ENCODE assay signal across 32 mouse cellular contexts in the genomic region with DNA sequence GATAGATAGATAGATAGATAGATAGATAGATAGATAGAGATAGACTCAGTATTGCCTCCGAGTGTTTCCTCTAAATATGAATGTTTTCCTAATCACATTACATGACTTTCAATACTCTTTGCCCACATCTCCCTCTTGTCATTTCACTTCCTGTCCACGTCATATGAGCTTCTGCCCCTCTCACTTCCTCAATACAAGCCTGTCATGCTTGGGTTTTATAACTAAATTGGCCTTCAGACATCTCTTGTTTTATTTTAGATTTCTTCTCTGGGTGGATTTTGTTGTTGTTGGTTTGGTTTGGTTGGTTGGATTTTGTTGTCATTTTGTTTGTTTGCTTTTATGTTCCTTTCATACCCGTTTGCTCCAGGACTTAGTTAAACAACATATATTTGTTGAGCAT. TPM values are rescaled to one million over a fixed set of nuclear protein-coding genes. Genes with fewer than 3 reads are reported as not detected.
DNase-seq lines count a peak whose midpoint lies in the region; TF ChIP-seq lines count a peak whose summit lies in the region.
"Had no signal": no experiment of that assay in that cellular context is flagged by ENCODE, and none has a peak within 500 bp of the region (broad histone marks: within the 10 kb centered on the region; RNA-seq: fewer than 3 reads in every experiment).

No protein-coding gene starts in this region.

- H3K27me3 ChIP-seq in liver, adult 2 months (ENCODE audit: control insufficient read depth, insufficient read depth, low read length) = no peaks in the 10 kb centered on the region
- H3K27me3 ChIP-seq in CH12.LX (replicated peaks) = no peaks in the 10 kb centered on the region
- H3K27me3 ChIP-seq: embryonic facial prominence, embryonic 12.5 days; heart, embryonic 13.5 days; hindbrain, embryonic 15.5 days; intestine, embryonic 15.5 days; limb, embryonic 15.5 days; liver, embryonic 15.5 days; lung, embryonic 15.5 days; midbrain, embryonic 13.5 days; stomach, embryonic 15.5 days had no signal

- dilution Hi-C loops in CH12.LX (cut with MboI; ENCODE audit: extremely low pct_ligation_motif_present, extremely low pct_unique_long_range_greater_than_20kb, low sequenced_read_pairs) = no loop called here

- peak; percentile 15 for DNase-seq in liver, adult 2 months (ENCODE audit: extremely low read depth, low read depth, low spot score)
- DNase-seq in liver (no peak), CH12.LX (ENCODE audit: extremely low read depth) (peak; percentile 61), MN1 (ENCODE audit: low spot score) (no peak)
- DNase-seq in induced T-regulatory cell, adult 2 months (ENCODE audit: low read depth) = peak; percentile 64
- DNase-seq in naive thymus-derived CD4-positive, alpha-beta T cell, adult 2 months (ENCODE audit: low read depth) = peak; percentile 45
- DNase-seq in cerebellum, adult 8-10 months = no peak
- no peak for DNase-seq in c-Kit-positive CD71-positive TER-119-positive erythroid progenitor cells, embryonic 14.5 days (ENCODE audit: low spot score)
- DNase-seq: adrenal gland, postnatal 25 days; cerebellum, adult 2 months; cerebellum, postnatal 25 days; gastrocnemius, adult 2 months; heart, postnatal 10 days; kidney, adult 8-10 months; kidney, postnatal 4 days; right cerebral cortex, adult 18-20 months; right cerebral cortex, postnatal 4 days; thymus, postnatal 14 days had no signal

- H3K9me3 ChIP-seq in CH12.LX (replicated peaks; ENCODE audit: low read length) = peaks cover 3% of the 10 kb centered on the region
- H3K9me3 ChIP-seq: embryonic facial prominence, embryonic 12.5 days; forebrain, embryonic 10.5 days; heart, embryonic 13.5 days; hindbrain, embryonic 10.5 days; hindbrain, embryonic 15.5 days; intestine, embryonic 15.5 days; limb, embryonic 10.5 days; limb, embryonic 15.5 days; liver, embryonic 15.5 days; lung, embryonic 15.5 days; midbrain, embryonic 13.5 days; stomach, embryonic 15.5 days had no signal

- in situ Hi-C loops in CH12.LX (cut with MboI; ENCODE audit: low pct_ligation_motif_present, low pct_unique_long_range_greater_than_20kb, low sequenced_read_pairs) = loop anchor here (10.0 kb wide), 1 partner anchor 150 kb away; no protein-coding TSS in a partner anchor

- no peaks in the 10 kb centered on the region for H3K79me2 ChIP-seq in liver, adult 2 months (ENCODE audit: control insufficient read depth, insufficient read depth, low read length)
- H3K79me2 ChIP-seq in CH12.LX (replicated peaks; ENCODE audit: control insufficient read depth, extremely low read depth, insufficient read depth, poor library complexity, severe bottlenecking) = no peaks in the 10 kb centered on the region

- no peak for TF ChIP-seq CTCF in liver, adult 2 months (IDR thresholded peaks at IDR 0.05; ENCODE audit: low read depth, low read length)
- no peak for TF ChIP-seq CTCF in CH12.LX (conservative IDR thresholded peaks at IDR 0.05 in 1 of 2, IDR thresholded peaks at IDR 0.05 in 1 of 2; ENCODE audit: low read depth in 2 of 2, low read length in 2 of 2)

- H3K4me1 ChIP-seq in liver, adult 2 months (ENCODE audit: control insufficient read depth, insufficient read depth, low read length) = no peaks in the 10 kb centered on the region
- peaks cover 11 to 25% of the 10 kb centered on the region in 2 experiments for H3K4me1 ChIP-seq in CH12.LX (ENCODE audit: control insufficient read depth in 1 of 2, insufficient read depth in 2 of 2)
- H3K4me1 ChIP-seq: embryonic facial prominence, embryonic 12.5 days; forebrain, embryonic 10.5 days; heart, embryonic 13.5 days; hindbrain, embryonic 10.5 days; intestine, embryonic 15.5 days; limb, embryonic 10.5 days; limb, embryonic 15.5 days; liver, embryonic 15.5 days; lung, embryonic 15.5 days; midbrain, embryonic 13.5 days; stomach, embryonic 15.5 days had no signal

- 57% methylated on average over 3 of the region's 3 CpGs for WGBS in liver, adult 2 months

- peak; percentile 96 for TF ChIP-seq EP300 in CH12.LX (IDR thresholded peaks at IDR 0.05; ENCODE audit: low read length)

- TF ChIP-seq POLR2A in liver, adult 2 months (IDR thresholded peaks at IDR 0.05; ENCODE audit: extremely low read depth, insufficient read depth, low read length) = no peak
- no peak for TF ChIP-seq POLR2A in CH12.LX (IDR thresholded peaks at IDR 0.05; ENCODE audit: low read depth, low read length)

- no peak overlapping the region for H3K27ac ChIP-seq in liver, adult 2 months (replicated peaks; ENCODE audit: insufficient read depth, low read depth, low read length)
- no peak overlapping the region for H3K27ac ChIP-seq in CH12.LX (ENCODE audit: insufficient read depth, low read depth)
- H3K27ac ChIP-seq: embryonic facial prominence, embryonic 12.5 days; forebrain, embryonic 10.5 days; gastrocnemius, adult 2 months; heart, embryonic 13.5 days; hindbrain, embryonic 10.5 days; hindbrain, embryonic 15.5 days; intestine, embryonic 15.5 days; kidney, postnatal 0 days; limb, embryonic 10.5 days; limb, embryonic 15.5 days; liver, embryonic 15.5 days; lung, embryonic 15.5 days; midbrain, embryonic 13.5 days; stomach, embryonic 15.5 days had no signal

- no peaks in the 10 kb centered on the region for H3K36me3 ChIP-seq in liver, adult 2 months (ENCODE audit: control insufficient read depth, insufficient read depth, low read length)
- no peaks in the 10 kb centered on the region for H3K36me3 ChIP-seq in CH12.LX (replicated peaks in 1 of 2; ENCODE audit: control insufficient read depth in 1 of 2, insufficient read depth in 1 of 2, low read length in 1 of 2)
- H3K36me3 ChIP-seq: embryonic facial prominence, embryonic 12.5 days; forebrain, embryonic 10.5 days; heart, embryonic 13.5 days; hindbrain, embryonic 10.5 days; hindbrain, embryonic 15.5 days; intestine, embryonic 15.5 days; limb, embryonic 10.5 days; limb, embryonic 15.5 days; liver, embryonic 15.5 days; lung, embryonic 15.5 days; midbrain, embryonic 13.5 days; stomach, embryonic 15.5 days had no signal

- H3K4me3 ChIP-seq in liver, adult 2 months (ENCODE audit: insufficient read depth, low read depth, low read length) = no peak overlapping the region
- H3K4me3 ChIP-seq in CH12.LX (replicated peaks in 1 of 3; ENCODE audit: low read depth in 2 of 3, low read length in 2 of 3, poor library complexity in 1 of 3) = no peak overlapping the region
- H3K4me3 ChIP-seq: embryonic facial prominence, embryonic 12.5 days; forebrain, embryonic 10.5 days; gastrocnemius, adult 2 months; heart, embryonic 13.5 days; hindbrain, embryonic 10.5 days; hindbrain, embryonic 15.5 days; intestine, embryonic 15.5 days; limb, embryonic 10.5 days; limb, embryonic 15.5 days; liver, embryonic 15.5 days; lung, embryonic 15.5 days; midbrain, embryonic 13.5 days; stomach, embryonic 15.5 days had no signal

- no peak overlapping the region for H3K4me2 ChIP-seq in CH12.LX (ENCODE audit: insufficient read depth, low read depth, poor library complexity, severe bottlenecking)
- H3K4me2 ChIP-seq: embryonic facial prominence, embryonic 12.5 days; heart, embryonic 13.5 days; hindbrain, embryonic 15.5 days; intestine, embryonic 15.5 days; limb, embryonic 15.5 days; liver, embryonic 15.5 days; lung, embryonic 15.5 days; midbrain, embryonic 13.5 days; stomach, embryonic 15.5 days had no signal

- H3K9ac ChIP-seq in liver, adult 2 months (ENCODE audit: low read depth, low read length) = no peak overlapping the region
- no peak overlapping the region for H3K9ac ChIP-seq in CH12.LX (ENCODE audit: insufficient read depth, low read depth)
- H3K9ac ChIP-seq: embryonic facial prominence, embryonic 12.5 days; heart, embryonic 13.5 days; hindbrain, embryonic 15.5 days; intestine, embryonic 15.5 days; limb, embryonic 15.5 days; liver, embryonic 15.5 days; lung, embryonic 15.5 days; midbrain, embryonic 13.5 days; stomach, embryonic 15.5 days had no signal

- no peak for TF ChIP-seq RAD21 in CH12.LX (IDR thresholded peaks at IDR 0.05; ENCODE audit: low read depth, low read length)

TF ChIP-seq in CH12.LX, 34 proteins besides CTCF, POLR2A, EP300 and RAD21 (continues in another document):
- no peak for TF ChIP-seq GABPA (IDR thresholded peaks at IDR 0.05; ENCODE audit: insufficient replicate concordance, low read depth, low read length)
- no peak for TF ChIP-seq UBTF (IDR thresholded peaks at IDR 0.05; ENCODE audit: low read depth, low read length)
- no peak for TF ChIP-seq TBP (conservative IDR thresholded peaks at IDR 0.05; ENCODE audit: low read depth, low read length)
- TF ChIP-seq MEF2A (IDR thresholded peaks at IDR 0.05; ENCODE audit: borderline replicate concordance, low read depth, low read length) = no peak
- TF ChIP-seq NRF1 (IDR thresholded peaks at IDR 0.05; ENCODE audit: low read depth, low read length) = no peak
- peak; percentile 26; the same call in 1 of the 2 replicates for TF ChIP-seq HCFC1 (IDR thresholded peaks at IDR 0.05; ENCODE audit: low read depth, low read length)
- peak; percentile 66 for TF ChIP-seq ELF1 (IDR thresholded peaks at IDR 0.05; ENCODE audit: low read depth, low read length)
- TF ChIP-seq ZMIZ1 (IDR thresholded peaks at IDR 0.05; ENCODE audit: low read depth, low read length) = no peak
- no peak; the same call in 1 of the 2 replicates for TF ChIP-seq CHD2 (IDR thresholded peaks at IDR 0.05; ENCODE audit: low read length)
- TF ChIP-seq MAZ (IDR thresholded peaks at IDR 0.05; ENCODE audit: low read depth, low read length) = no peak
- TF ChIP-seq ETS1 (conservative IDR thresholded peaks at IDR 0.05; ENCODE audit: low read depth, low read length) = 0 out of 2 replicates have a peak, but pooled peaks have one; percentile 12
- peak; percentile 88 for TF ChIP-seq JUND (conservative IDR thresholded peaks at IDR 0.05; ENCODE audit: low read depth, low read length)
- no peak for TF ChIP-seq USF2 (conservative IDR thresholded peaks at IDR 0.05; ENCODE audit: low read depth, low read length)
- TF ChIP-seq POLR2AphosphoS2 (IDR thresholded peaks at IDR 0.05; ENCODE audit: low read depth, low read length) = no peak
- TF ChIP-seq ZKSCAN1 (IDR thresholded peaks at IDR 0.05; ENCODE audit: borderline replicate concordance, low read depth, low read length) = no peak
- no peak for TF ChIP-seq MYC (IDR thresholded peaks at IDR 0.05; ENCODE audit: low read depth, low read length)
- no peak for TF ChIP-seq USF1 (IDR thresholded peaks at IDR 0.05; ENCODE audit: low read depth, low read length)
- TF ChIP-seq TCF12 (IDR thresholded peaks at IDR 0.05; ENCODE audit: low read depth, low read length) = 0 out of 2 replicates have a peak, but pooled peaks have one; percentile 44

RNA-seq across cellular contexts. Expression of a gene that starts 16.4 kb away (rescaled TPM):
- 1.2 and 1.3 TPM in 2 replicates for total RNA-seq in liver, adult 2 months (2014; rRNA removed)
- 0.29 and 0.54 TPM in 2 replicates for polyA plus RNA-seq in liver, adult 2 months (2012; rRNA removed)
- not detected in 2 replicates for total RNA-seq in CH12.LX (2012; rRNA removed)
- not detected in 2 replicates for total RNA-seq in CH12.LX (2014; rRNA removed)
- polyA plus RNA-seq in CH12.LX (2012; ENCODE audit: insufficient read length, low read depth) = not detected in 2 replicates
- total RNA-seq: megakaryocyte-erythroid progenitor cell, adult 5-6 weeks had no signal
- polyA plus RNA-seq: forebrain, embryonic 10.5 days had no signal

RNA-seq across cellular contexts. Expression of a gene that starts 48.6 kb away (rescaled TPM):
- total RNA-seq in liver, adult 2 months (2014; rRNA removed) = 0.09 and 0.13 TPM in 2 replicates
- polyA plus RNA-seq in liver, adult 2 months (2012; rRNA removed) = 0.21 and 0.33 TPM in 2 replicates
- total RNA-seq in CH12.LX (2012; rRNA removed) = 0.84 and 0.85 TPM in 2 replicates
- not detected in 2 replicates for total RNA-seq in CH12.LX (2014; rRNA removed)
- polyA plus RNA-seq in CH12.LX (2012; ENCODE audit: insufficient read length, low read depth) = not detected in 2 replicates
- total RNA-seq: gastrocnemius, adult 2 months had no signal

Comparison
In these comparisons a context has a peak if more than half of its experiments do, and no peak if none do; other contexts are left out.
1. DNase-seq: peak in liver, adult 2 months (single experiment), CH12.LX (single experiment), induced T-regulatory cell, adult 2 months (single experiment) and naive thymus-derived CD4-positive, alpha-beta T cell, adult 2 months (single experiment); none in liver (single experiment), cerebellum, adult 8-10 months (single experiment), MN1 (single experiment) and c-Kit-positive CD71-positive TER-119-positive erythroid progenitor cells, embryonic 14.5 days (single experiment).